Mouse (Mus musculus) adrenal gland, postnatal 36 days (tissue): Measurements from ENCODE around the gene Rab20. TPM values are rescaled to one million over a fixed set of nuclear protein-coding genes. Genes with fewer than 3 reads are reported as not detected.

ENCODE experiments used
- DNase-seq, 2 experiments: peaks; one replicate each; pipeline ENCODE4 v3.0.0; 2021; ENCODE audit warnings: mixed read lengths in 1 of 2
- total RNA-seq, 2 experiments: library from RNA; stranded (reverse); gene quantifications; 2 replicates each; pipeline ENCODE4 v1.2.3; 2021

Gene Rab20
- total RNA-seq, 2 experiments from 2014 or later = 6.7 to 12.5 TPM

GRCm38 (mm10) chr8:11404614-11405013 lies 73.9 kb downstream of the Rab20 start:
- no peak for DNase-seq

GRCm38 (mm10) chr8:11403813-11404212 lies 74.7 kb downstream of the Rab20 start:
- DNase-seq = no peak

Other genes with a start within 250 kb of the Rab20 start
- gene Col4a2, start 165.9 kb downstream of the Rab20 start, total RNA-seq = 100 to 1,000 TPM; 182 to 302 TPM
- 100 to 1,000 TPM; 359 to 687 TPM for gene Col4a1, start 165.9 kb downstream of the Rab20 start, total RNA-seq
- 10 to 100 TPM; 71.0 to 74.4 TPM for gene Naxd, start 18.8 kb upstream of the Rab20 start, total RNA-seq
- gene Cars2, start 72.1 kb upstream of the Rab20 start, total RNA-seq = 10 to 100 TPM; 34.6 to 39.8 TPM
- gene Ing1, start 76.9 kb upstream of the Rab20 start, total RNA-seq = 10 to 100 TPM; 36.1 to 43.7 TPM
- gene Ankrd10, start 157.0 kb upstream of the Rab20 start, total RNA-seq = 10 to 100 TPM; 48.9 to 52.6 TPM
- not detected for gene 1700016D06Rik, start 222.4 kb upstream of the Rab20 start, total RNA-seq
- gene Arhgef7, start 249.0 kb upstream of the Rab20 start, total RNA-seq = 10 to 100 TPM; 40.7 to 45.5 TPM